Mouse (Mus musculus) ES-Bruce4 (cell line): Measurements from ENCODE around the gene Apom.

Experiments
- CTCF ChIP-seq: IDR thresholded peaks from one replicate; pipeline ENCODE4 v1.8.1; 2011; ENCODE audit warnings: low read depth, low read length
- EP300 ChIP-seq: IDR thresholded peaks from 2 replicates; pipeline ENCODE4 v1.6.1; 2011; ENCODE audit warnings: low read depth, low read length; ENCODE audit not compliant: insufficient read depth
- POLR2A ChIP-seq: IDR thresholded peaks from one replicate; pipeline ENCODE4 v1.8.1; 2011; ENCODE audit warnings: low read length; ENCODE audit not compliant: insufficient read depth

- TF ChIP-seq EP300 (no peak), CTCF (no peak), POLR2A (no peak)
These were observed 41.5 kb downstream of the Apom start for GRCm38 (mm10) chr17:35090166-35090932.
